Mouse (Mus musculus) kidney, postnatal 25 days (tissue): ENCODE measurements around the gene Lim2.

Experiments
- DNase-seq, 2 experiments: peaks; one replicate each; pipeline ENCODE4 v3.0.0; 2021; ENCODE audit warnings: mixed read lengths in 2 of 2

Lim2 gene

DNA sequence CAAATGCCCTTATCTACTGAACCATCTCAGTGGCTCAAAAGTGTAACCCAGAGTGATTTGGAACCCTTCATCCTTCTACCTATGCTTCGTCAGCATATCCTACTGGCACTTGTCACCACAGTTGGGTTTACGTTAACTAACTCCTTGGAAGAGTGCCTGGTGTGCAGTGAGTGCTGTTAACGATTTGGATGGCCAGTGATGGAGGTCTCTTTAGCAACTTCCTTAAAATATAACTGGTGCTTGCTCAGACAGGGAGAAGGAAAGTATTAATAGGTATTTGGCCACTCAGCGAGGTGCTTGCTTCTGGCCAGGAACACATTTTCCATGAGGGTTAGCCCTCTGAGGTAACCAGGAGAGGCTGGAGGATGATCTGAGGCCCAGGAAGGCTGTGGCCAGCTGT lies 20.3 kb downstream of the Lim2 start:
- peak; percentile 72 to 84 for DNase-seq

DNA sequence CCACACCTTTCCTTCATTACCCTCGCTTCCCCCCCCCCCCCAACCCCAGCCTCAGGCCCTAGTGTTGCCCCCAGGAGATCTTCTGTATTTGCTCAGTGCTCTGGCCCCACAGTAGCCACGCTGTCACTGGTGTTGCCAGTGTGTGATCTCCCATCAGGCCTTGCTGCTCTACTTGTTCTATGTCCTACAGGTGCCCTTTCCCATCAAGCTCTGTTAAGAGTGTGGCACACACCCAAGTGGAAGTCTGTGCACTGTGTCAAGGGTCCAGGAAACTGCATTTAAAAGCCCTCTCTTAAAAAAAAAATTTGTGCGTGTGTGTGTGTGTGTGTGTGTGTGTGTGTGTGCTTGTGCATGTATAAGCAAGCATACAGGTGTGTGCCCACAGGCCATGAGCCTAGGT lies 20.8 kb downstream of the Lim2 start:
- peak; percentile 63 to 81 for DNase-seq

GRCm38 (mm10) chr7:43449811-43450210 lies 22.3 kb downstream of the Lim2 start:
- DNase-seq, result no peak

DNA sequence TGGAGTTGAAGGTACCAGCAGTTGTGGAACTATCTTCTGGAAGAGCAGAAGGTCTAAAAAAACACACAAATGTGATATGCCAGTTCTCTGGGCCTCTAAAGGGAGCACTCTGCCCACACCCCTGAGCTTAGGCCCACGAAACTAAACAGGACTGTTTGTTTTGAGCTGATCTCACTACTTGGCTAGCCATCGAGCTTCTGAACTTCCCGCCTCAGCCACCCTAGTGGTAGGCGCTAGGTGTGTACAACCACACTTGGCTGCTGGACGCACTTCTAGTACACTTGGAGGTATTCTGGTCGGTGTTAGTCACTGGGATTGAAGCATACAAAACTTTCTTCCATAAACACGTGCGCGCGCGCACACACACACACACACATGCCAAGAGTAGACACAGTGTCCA lies 24.3 kb downstream of the Lim2 start:
- DNase-seq, result no peak

DNA sequence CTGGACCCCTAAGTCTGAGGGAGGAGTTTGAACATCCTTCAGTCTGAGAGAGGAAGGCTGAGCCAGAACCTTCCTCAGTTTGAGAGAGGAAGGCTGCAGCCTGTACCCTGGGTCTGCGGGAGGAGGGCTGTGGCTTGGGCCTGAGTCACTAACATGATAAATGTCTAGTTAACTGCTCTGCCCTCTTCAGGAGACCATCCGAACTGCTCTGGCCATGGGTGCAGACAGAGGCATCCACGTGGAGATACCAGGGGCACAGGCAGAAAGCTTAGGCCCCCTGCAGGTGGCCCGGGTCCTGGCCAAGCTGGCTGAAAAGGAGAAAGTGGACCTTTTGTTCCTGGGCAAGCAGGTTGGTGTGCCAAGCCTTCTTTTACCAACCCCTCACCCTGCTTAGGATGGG lies 25.1 kb downstream of the Lim2 start:
- DNase-seq, result peak in 1 of 2 experiments; percentile 53

DNA sequence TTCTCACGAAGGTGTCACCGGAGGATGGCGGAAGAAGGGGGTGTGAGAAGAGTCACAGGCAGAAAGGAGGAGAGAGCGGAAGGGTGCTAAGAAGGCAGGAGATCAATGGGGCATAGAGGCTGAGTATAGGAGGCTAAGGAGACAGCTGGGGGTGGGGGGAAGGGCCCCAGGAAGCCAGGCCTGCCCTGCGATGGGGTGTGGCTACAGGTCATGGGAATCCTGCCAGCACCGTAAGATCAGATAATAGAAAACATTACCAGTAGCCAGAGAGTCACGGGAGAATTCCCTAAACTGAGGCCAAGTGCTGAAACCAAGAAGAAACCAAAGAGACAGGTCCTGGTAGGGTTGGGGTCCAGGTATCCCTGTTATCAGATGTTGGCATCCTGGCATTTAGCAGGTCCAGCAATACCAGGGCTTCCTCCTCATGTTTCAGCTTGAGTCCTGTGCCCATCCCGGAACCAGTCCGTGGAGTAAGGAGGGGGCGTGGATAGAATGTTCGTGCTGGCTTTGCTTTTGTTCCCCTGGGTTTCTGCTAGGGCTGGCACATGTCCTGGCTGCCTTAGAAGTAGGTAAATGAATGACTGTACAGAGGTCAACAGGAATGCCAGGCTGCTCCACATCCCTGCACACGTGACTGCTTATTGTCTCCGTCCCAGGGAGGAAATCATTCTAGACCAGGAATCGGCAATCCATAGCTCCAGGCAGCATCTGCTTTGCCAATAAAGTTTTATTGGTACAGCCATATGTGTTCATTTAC lies 26.3 kb downstream of the Lim2 start:
- DNase-seq, result peak; percentile 76 to 89

DNA sequence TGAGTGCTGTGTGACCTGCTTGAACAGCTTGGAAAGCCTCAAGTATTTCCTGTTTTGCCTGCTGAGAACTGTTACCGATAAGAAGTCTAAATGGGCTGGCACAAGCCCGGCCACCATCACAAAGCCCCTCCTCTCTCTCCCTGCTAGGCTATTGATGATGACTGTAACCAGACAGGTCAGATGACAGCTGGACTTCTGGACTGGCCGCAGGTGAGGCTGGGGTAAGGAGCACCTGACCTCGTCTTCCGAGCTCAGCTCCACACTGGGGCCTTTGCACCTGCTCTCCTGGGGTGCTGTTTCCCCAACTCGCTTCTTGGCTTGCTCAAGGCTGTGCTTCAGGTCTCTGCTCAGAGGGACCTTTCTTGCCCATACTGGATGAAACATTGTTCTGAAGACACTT lies 26.9 kb downstream of the Lim2 start:
- DNase-seq, result peak; percentile 20 to 77

DNA sequence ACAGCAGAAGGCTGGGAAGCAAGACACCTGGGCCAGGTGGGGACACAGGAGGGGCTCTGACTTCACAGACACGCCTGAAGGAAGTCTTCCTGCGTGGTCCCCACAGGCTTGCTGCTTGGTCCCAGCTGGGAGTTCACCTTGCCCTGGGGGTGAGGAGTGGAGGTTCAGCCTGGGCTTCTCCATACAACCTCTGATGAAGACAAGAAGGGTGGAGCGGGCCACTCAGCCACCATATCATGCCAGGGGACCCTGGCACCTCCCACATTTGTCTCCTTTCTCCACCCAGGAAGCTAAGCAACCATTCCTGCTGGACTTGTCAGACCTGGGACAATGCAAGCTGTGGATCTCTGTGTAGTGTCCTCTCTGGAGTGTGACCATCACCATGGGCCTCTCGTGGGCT lies 35.4 kb downstream of the Lim2 start, which contains the start of gene Vsig10l:
Gene Vsig10l, plus strand, starts transcription at position 301 of the 400 bp plus-strand sequence.
- DNase-seq, result no peak

DNA sequence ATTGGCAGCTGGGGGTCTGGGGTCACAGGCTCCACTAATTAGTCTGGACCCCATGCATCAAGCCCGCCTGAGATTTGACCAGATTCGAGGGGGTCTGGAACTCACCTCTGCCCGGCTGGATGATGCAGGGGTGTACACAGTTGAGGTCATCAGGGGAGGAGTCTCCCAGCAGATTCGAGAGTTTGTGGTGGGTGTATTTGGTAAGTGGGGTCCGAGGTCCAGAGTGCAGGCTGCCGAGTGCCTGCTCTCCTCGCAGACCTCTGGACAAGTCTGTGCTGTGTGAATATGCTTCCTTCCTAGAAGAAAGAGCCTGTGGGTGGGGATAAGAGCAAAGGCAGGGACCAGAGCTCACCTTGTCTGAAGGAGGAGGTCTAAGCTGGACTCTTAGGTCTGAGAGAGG lies 36.5 kb downstream of the Lim2 start:
- DNase-seq, result peak in 1 of 2 experiments; percentile 63

GRCm38 (mm10) chr7:43464864-43465343 lies 37.4 kb downstream of the Lim2 start:
- DNase-seq, result no peak

DNA sequence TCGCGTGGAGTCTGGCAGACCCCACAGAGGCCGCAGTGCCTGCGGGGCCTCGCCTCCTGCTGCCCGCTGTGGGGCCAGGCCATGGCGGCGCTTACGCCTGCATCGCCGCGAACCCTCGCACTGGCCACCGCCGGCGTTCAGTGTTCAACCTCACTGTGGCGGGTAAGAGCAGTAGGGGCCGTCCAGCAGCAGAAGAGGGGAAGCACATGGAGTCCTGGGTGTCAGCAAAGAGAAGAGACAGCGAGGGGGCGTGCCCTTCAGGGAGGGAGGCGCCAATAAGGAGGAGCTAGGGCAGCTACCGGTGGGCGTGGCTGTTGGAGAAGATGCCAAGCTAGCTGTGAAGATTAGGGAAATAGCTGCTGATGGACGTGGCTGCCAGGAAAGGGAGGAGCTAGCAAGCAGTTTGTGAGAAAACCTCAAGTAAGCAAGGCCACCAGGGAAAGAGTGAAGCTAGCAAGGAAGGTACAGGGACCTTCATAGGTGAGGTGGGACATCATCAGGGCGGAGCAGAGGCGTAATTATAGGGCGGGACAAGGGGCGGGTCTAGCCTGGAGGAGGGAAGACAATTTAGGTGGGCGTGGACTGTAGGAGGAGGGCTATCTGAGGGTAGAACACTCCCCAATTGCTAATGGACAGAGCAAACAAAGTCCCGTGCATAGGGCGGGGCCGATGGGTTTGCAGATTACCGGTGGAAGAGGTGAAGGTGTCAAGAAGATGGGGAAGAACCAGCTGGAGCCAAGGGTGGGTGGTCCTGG lies 38.1 kb downstream of the Lim2 start:
- peak; percentile 96 for DNase-seq

- peak; percentile 90 for DNase-seq
Observed at GRCm38 (mm10) chr7:43466099-43466694, 38.7 kb downstream of the Lim2 start.

DNA sequence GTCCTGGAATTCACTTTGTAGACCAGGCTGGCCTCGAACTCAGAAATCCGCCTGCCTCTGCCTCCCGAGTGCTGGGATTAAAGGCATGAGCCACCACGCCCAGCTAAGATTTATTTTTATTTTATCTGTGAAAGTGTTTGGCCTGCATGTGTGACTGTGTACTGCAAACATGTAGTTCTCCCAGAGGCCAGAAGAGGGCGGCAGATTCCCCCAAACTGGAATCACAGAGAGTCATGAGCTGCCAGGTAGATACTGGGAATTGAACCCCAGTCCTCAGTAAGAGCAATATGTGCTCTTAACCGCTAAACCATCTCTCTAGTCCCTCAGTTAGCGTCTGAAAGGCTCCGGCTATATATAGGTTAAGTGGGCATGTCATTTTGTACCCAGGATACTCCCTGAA lies 42.9 kb downstream of the Lim2 start:
- peak in 1 of 2 experiments; percentile 57 for DNase-seq

DNA sequence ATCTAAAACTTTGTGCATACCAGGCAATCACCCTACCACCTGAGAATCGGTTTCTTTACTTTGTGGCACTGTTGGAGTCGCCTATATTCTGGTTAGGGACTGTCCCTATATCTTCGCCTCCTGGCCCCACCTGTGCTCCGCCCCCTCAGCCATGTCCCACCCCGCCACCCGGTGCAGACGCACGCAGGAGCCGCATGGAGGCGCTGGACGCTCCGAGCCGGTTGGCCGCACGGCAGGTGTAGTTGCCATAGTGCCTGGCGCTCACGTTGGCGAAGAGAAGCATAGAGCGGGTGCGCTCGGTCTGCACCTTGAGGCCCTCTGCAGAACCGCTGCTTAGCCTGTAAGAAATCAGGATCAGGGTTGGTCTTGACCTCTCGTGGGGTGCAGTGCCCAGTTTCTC lies 48.2 kb downstream of the Lim2 start:
- DNase-seq, result no peak

GRCm38 (mm10) chr7:43476376-43476775 lies 48.9 kb downstream of the Lim2 start:
- no peak for DNase-seq

- DNase-seq, result no peak
Observed at GRCm38 (mm10) chr7:43481191-43481590, 53.7 kb downstream of the Lim2 start.

- DNase-seq, result peak; percentile 32 to 58
Observed at GRCm38 (mm10) chr7:43482090-43482716, 54.7 kb downstream of the Lim2 start.

GRCm38 (mm10) chr7:43483236-43483635 lies 55.8 kb downstream of the Lim2 start:
- no peak for DNase-seq
